Mouse (Mus musculus) left cerebral cortex, adult 2 months (tissue): ENCODE results near the gene Gpr18. TPM values are rescaled to one million over a fixed set of nuclear protein-coding genes. Genes with fewer than 3 reads are reported as not detected.
"Not testable (repeated sequence)": the region's sequence is repeated elsewhere in the genome, so short reads cannot be mapped to it uniquely, and the experiment has no call there.

Experiments used
- DNase-seq, 2 experiments: peaks; one replicate each; pipeline ENCODE4 v3.0.0; 2021 to 2022; ENCODE audit warnings: low spot score in 2 of 2, mixed read lengths in 1 of 2; ENCODE audit errors: extremely low spot score in 1 of 2
- H3K27ac ChIP-seq: fragments of 200-600 bp; 2 replicates; pipeline ENCODE4 v1.8.1; 2022
- H3K4me3 ChIP-seq: fragments of 200-600 bp; 2 replicates; pipeline ENCODE4 v1.8.1; 2022
- CTCF ChIP-seq: fragments of 200-600 bp; IDR thresholded peaks from 2 replicates; pipeline ENCODE4 v1.8.1; 2022; ENCODE audit warnings: antibody characterized with exemption, mild to moderate bottlenecking, moderate library complexity
- intact Hi-C: fragments of 180-260 bp; cut with DNase I; formaldehyde crosslinking; loops from one replicate; pipeline ENCODE4 v1.15.1; 2025
- total RNA-seq, 2 experiments: library from RNA; stranded (reverse); gene quantifications; 2 replicates each; pipeline ENCODE4 v1.2.3; 2021

The Gpr18 gene
- total RNA-seq, 2 experiments from 2014 or later, result not detected

DNA sequence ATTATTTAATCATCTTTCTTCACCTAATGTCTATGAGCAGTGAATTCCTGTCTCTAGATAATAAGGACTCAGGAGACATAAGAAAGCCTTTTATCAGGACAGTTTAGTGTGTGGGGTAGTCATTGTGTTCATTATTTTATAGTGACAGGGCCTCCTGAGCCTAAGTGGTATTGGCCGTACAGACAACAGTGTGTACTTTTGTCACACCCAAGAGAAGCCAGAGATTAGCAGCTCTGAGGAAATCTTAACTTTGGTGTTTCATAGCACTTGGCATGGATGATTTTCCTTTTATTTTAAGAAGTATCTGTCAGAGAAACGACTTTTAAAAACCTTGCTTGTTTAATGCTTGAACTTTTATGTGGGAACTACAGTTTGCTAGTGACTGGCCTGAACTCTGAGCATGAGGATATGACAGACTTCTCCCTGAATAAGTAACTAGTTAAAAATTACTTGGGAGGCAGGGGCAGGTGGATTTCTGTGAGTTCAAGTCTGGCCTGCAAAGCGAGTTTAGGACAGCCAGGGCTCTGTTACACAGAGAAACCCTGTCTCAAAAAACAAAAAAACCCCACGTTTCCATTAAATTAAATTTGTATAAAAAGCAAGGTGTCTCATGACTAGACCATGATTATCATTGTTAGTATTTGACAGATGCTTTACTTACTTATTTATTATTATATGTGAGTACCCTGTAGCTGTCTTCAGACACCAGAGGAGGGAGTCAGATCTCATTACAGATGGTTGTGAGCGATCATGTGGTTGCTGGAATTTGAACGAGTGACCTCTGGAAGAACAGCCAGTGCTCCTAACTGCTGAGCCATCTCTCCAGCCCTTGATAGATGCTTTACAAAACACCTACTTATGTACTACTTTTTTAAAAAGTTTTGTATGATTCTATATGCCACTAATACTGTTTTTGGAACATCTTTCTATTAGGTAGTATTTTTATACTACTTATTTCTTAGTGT, 19.2 kb downstream of the Gpr18 start:
- DNase-seq, result no peak
- intact Hi-C loops, result no loop called here
- H3K4me3 ChIP-seq, result no peak overlapping the region
- TF ChIP-seq CTCF, result no peak
- H3K27ac ChIP-seq, result no peak overlapping the region

DNA sequence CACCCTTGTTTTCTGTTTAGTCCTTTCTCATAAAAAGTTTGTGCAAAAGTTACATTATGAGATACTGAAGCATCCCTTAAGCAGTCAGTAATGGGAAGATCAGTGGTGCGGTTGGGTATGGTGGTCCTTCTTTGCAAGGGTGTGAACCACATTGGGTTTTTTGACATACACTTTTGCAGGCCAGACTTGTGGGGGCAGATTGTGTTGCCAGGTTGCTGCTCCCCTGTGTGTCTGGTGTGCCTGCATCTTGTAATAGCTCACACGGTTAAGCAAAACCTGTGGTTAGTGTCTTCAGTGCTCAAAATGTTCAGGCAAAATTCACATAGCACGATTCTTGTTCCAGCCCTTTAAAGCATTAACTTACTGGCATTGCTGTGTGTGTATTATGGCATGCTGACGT, 20.3 kb downstream of the Gpr18 start:
- TF ChIP-seq CTCF, result no peak

DNA sequence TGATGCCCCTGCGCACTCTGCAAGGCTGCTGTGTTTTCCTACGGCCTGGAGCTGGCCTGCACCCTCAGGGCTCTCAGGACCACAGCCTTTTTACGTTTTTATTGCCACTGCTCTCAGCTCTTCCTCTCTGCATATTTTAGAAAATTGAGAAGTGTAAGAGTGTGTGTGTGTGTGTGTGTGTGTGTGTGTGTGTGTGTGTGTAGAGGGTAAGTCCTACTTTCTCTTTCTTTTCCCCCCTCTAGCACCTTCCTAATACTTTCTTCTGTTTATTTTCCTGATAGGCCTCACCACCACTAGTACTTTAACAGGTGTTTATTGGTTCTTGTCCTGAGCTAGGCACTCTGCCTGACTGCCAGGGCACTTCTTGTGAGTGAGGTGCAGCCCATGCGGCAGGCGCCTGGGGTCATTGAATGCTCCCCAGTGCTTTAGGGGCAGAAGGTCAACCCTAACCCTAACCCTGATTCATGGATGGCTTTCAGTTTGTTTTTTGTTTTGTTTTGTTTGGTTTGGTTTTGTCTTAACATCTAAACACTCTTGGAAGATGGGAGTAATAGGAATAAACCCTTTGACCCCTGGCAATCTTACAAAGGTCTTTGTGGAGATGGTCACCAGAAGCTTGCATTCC, 21.0 kb downstream of the Gpr18 start:
- Histone ChIP-seq H3K4me3 (no peak overlapping the region), H3K27ac (no peak overlapping the region)
- no peak for DNase-seq
- no peak for TF ChIP-seq CTCF
- intact Hi-C loops, result no loop called here

More for the DNA sequence above, 20.3 kb downstream of the Gpr18 start:
- no peak overlapping the region for H3K27ac ChIP-seq
- DNase-seq, result no peak
- intact Hi-C loops, result no loop called here
- H3K4me3 ChIP-seq, result no peak overlapping the region

DNA sequence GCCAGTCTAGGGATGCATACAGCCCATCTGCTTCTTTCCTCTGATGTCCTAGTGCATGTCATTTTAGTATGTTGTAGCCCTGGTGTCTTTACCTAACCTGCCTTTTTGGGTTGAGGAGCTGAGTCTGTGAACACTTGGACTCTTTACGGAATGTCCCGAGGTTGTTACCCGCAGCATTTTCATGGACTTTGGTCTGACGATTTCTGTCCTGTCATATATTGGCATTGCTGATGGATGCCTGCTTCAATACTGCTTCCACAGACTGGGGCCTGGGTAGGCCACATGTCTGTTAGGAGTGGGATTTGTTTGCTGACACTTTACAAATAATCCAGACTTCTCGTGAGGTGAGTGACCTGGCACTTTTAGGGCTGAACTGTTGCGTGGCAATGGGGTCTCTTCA, 21.8 kb downstream of the Gpr18 start:
- Histone ChIP-seq H3K4me3 (no peak overlapping the region), H3K27ac (no peak overlapping the region)
- DNase-seq, result no peak
- intact Hi-C loops, result no loop called here
- TF ChIP-seq CTCF, result no peak

DNA sequence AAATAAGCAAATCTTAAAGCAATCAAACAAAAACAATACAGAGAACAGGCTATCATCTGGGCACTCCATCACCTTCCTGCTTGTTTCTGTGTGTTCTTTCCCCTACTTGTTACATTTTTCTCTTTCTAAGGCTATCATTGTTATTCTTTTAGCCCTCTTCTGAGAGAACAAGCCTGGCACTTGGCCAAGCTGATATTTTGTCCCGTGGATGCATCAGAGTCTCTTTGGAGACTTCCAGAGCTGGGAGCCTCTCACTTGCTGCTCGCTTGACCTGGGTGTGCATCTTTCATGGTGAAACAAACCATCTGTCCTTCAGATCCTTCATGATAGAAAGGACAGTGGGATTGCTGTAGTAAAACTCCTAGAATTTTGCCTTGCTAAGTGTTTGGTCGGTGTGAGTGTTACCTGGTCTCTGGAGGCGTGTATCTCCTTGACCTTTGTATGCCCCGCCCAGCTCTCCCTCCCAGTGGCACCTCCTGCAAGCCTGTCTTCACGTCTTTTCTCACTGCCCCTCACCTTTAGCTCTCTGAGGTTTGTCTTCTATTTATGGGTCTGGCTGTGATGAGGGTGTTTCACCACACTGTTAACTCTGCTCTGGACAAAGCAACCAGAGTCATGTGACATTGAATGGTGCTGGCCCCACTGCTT, 31.3 kb downstream of the Gpr18 start:
- intact Hi-C loops, result no loop called here
- H3K27ac ChIP-seq, result no peak overlapping the region
- no peak overlapping the region for H3K4me3 ChIP-seq
- no peak for DNase-seq
- no peak for TF ChIP-seq CTCF

DNA sequence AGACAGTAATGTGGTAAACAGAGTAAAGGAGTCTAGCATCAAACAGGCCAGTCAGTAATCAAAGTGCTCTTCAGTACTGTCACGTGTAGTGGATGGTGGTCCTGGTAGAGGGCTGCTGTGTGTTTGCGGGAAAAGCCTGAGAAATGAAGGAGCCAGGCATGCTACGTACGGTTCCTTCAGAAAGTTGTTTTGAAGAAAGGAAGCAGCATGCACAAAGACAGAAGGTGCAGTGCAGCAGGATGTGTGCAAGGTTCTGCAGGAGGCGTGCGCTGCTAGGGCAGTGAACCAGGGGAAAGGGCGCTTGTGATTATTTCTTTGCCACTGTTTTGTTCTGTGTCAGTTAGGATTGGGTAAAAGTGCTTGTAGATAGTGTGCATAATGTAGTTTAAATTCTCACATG, 34.4 kb downstream of the Gpr18 start:
- H3K4me3 ChIP-seq, result no peak overlapping the region
- DNase-seq, result no peak
- H3K27ac ChIP-seq, result no peak overlapping the region
- intact Hi-C loops, result no loop called here
- TF ChIP-seq CTCF, result no peak

DNA sequence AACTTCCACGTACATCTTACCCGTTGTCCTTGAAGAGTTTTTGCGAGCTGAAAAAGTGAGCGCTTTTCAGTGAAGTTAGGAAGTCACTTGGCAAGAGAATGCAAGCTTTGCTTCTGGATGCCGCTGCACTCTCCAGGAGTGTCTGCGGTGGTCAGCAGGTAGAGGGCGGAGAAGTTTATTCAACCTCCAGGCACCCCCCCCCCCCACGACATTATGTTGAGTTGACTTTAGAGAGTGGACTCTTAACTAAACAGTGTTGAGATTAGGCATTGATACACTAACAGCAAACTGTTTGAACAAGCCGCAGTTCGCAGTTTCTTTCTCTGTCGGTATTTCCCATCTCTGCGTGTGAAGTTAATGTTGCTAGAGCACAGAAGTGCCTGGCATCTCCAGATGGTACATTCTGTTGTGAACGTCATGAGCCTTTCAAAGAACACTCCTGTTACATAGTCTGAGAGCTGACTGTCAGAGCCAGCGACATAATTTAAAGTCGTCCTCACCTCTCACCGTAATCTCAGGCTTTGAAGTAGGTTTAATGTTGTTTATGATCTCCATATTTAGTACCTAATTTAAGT, 36.2 kb downstream of the Gpr18 start:
- peak overlapping the region; percentile 100 for H3K4me3 ChIP-seq
- TF ChIP-seq CTCF, result no peak
- H3K27ac ChIP-seq, result peak overlapping the region; percentile 96
- intact Hi-C loops, result loop anchor here (2.0 kb wide), 1 partner anchor 81 kb away; no protein-coding TSS in a partner anchor
- DNase-seq, result no peak

DNA sequence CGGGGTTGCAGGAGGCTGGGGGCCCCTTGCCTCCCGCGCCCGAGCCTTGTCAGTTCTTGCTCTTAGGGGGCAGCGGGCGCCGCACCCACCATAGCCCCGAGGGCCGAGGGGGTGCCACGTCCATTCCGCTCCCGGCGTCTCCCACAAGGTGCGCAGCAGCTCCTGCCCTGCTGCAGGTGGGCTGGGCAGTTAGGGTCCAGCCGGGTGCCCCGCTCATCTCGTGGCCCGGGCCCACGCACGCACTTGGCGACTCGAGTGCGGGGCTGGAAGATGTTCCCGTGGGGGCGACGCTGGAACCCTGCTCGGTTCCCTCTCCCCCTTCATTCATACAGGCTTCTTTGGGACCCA, 36.7 kb downstream of the Gpr18 start:
- no peak for DNase-seq
- intact Hi-C loops, result loop anchor here (1.0 to 2.0 kb wide), 2 partner anchors 80 to 227 kb away; no protein-coding TSS in a partner anchor
- H3K27ac ChIP-seq, result peak overlapping the region; percentile 96
- no peak for TF ChIP-seq CTCF
- peak overlapping the region; percentile 100 for H3K4me3 ChIP-seq

DNA sequence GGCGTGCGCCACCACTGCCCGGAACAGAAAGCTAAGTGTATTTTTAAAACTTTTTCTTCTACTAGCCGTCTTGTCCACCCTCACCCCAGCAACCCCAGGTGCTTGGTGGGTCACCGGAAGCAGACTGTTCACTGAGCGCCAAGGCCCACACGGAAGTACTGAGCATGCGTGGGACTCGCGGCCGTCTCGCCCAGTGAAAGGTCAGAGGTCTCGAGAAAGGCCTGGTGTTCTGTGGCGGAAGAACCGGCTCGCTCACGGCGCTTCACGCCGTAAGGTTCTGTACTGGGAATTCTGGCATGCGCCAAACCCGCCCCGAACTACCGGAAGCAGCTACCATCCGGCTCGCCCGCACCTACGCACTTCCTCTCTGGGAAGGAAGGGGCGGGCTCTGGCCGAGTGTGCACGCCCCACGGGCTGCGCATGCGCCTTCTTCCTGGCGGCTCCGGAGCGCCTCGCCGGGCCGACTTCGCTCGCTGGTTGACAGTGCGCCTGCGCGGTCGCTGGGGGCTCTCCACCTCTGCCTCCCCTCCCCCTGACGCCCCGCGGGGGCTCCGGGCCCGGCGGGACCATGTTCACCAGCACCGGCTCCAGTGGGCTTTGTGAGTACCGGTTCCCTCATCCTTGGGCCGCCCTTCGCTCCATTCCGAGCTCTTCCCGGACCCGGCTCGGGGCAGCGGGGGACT, 37.3 kb downstream of the Gpr18 start, which contains the start of gene Ubac2:
Gene Ubac2, plus strand, starts transcription at position 445 of the 683 bp plus-strand sequence.
- peak; percentile 2; the same call in 1 of the 2 replicates for TF ChIP-seq CTCF
- intact Hi-C loops, result loop anchor here (1.0 to 2.0 kb wide), 2 partner anchors 80 to 228 kb away; no protein-coding TSS in a partner anchor
- Histone ChIP-seq H3K4me3 (peak within 1 kb of the TSS; percentile 100), H3K27ac (peak within 1 kb of the TSS; percentile 96)
- peak; percentile 99 for DNase-seq

DNA sequence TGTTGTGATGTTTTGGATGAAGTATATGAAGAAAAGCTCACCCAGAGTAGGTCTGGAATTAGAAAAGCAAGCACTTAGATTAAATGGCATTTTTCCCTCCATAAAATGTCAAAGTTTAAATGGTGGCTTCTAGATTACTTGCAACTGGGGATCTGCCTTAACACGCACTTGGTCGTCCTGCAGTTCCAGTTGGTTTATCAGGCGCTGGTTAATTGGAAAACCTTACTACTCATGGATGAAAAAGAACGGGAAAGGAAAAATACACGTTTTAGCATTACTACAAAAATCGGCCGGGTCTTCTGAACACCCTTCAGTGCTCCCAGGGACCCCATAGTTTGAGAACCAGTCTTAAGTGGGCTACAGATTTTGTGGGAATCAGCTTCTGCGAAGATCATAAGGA, 37.9 kb downstream of the Gpr18 start:
- no peak for TF ChIP-seq CTCF
- intact Hi-C loops, result loop anchor here (1.0 to 2.0 kb wide), 2 partner anchors 79 to 229 kb away; no protein-coding TSS in a partner anchor
- DNase-seq, result no peak
- peak overlapping the region; percentile 100 for H3K4me3 ChIP-seq
- peak overlapping the region; percentile 96; the same call in 1 of the 2 replicates for H3K27ac ChIP-seq

DNA sequence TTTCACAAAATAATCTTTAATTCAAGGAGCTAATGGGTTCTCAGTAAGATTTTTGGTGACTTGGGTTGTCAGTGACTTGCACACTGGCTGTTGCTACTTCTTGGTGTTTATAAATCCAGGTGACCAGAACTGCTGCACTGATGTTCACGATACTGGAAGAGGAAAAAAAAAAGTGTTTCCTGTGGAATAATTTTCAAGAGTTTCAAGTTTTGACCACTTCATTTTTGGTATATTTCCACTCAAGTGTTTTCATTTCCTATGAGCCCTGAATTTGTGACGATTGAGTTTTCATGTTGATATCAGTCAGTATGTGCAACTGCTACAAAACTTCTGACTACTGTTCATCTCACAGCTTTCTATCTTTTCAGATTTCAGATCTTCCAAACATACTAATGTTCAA, 38.7 kb downstream of the Gpr18 start:
- no peak overlapping the region for H3K4me3 ChIP-seq
- TF ChIP-seq CTCF, result no peak
- no peak for DNase-seq
- intact Hi-C loops, result no loop called here
- H3K27ac ChIP-seq, result no peak overlapping the region

DNA sequence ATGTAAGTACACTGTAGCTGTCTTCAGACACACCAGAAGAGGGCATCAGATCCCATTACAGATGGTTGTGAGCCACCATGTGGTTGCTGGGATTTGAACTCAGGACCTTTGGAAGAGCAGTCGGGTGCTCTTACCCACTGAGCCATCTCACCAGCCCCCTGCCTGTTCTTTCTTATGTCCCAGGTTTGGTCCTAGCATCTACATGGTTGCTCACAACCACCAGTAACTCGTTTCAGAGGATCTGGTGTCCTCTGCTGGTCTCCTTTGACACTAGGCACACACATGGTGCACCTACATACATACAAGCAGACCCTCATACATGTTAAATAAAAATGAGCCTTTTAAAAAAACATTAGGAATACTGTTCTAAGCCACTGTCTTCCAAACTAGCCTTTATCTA, 39.4 kb downstream of the Gpr18 start:
- H3K27ac ChIP-seq, intact Hi-C loops, H3K4me3 ChIP-seq, DNase-seq: not testable (repeated sequence)
